ENCODE assay signal across 8 mouse cellular contexts in the genomic region with DNA sequence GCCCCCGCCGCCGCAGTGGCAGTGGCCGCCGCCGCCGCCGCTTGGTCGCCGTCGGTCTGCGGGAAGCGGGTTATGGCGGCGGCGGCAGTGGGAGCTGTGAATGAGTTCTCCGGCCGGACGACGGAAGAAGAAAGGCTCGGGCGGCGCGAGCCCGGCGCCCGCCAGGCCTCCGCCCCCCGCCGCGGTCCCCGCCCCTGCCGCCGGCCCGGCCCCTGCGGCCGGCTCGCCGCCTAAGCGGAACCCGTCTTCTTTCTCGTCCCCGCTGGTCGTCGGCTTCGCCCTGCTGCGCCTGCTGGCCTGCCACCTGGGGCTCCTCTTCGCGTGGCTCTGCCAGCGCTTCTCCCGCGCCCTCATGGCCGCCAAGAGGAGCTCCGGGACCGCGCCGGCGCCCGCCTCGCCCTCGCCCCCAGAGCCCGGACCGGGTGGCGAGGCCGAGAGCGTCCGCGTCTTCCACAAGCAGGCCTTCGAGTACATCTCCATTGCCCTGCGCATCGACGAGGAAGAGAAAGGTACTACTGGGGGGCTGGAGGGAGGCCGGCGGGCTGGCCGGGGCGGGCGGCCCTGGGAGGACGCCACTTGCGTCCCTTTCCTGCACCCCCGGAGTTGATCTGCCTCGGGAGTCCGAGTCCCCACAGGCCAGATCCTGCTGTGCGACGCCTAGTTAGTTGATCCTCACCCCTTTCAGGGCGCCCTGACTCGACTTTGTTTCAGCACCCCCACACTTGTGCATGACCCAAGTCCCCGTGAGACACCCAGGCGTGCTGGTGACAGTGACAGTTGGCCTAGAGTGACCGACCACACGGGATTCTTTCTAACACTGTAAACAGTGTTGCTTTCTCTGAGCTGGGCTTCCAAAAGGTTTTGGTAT. TPM values are rescaled to one million over a fixed set of nuclear protein-coding genes. Genes with fewer than 3 reads are reported as not detected.
DNase-seq lines count a peak whose midpoint lies in the region; ATAC-seq and TF ChIP-seq lines count a peak whose summit lies in the region.

A gene (plus strand): TSS at position 51 of the 868 bp plus-strand sequence.

- peak within 1 kb of the TSS; percentile 96 for H3ac ChIP-seq in C2C12 (ENCODE audit: control insufficient read depth, insufficient read length, low read depth)

- no peaks in the 10 kb centered on the region for H3K9me3 ChIP-seq in erythroblast, embryonic 14.5 days (ENCODE audit: control insufficient read depth, low read length)
- no peaks in the 10 kb centered on the region for H3K9me3 ChIP-seq in heart, embryonic 12.5 days (replicated peaks)
- H3K9me3 ChIP-seq in kidney, embryonic 16.5 days (ENCODE audit: low read length) = peaks cover 3% of the 10 kb centered on the region; the same call in 1 of the 2 replicates
- no peaks in the 10 kb centered on the region for H3K9me3 ChIP-seq in liver, embryonic 14.5 days (ENCODE audit: control insufficient read depth, low read length)

- ATAC-seq in heart, embryonic 12.5 days (ENCODE audit: insufficient number of reproducible peaks, low FRiP score) = peak; percentile 91
- peak; percentile 93 for ATAC-seq in kidney, embryonic 16.5 days (ENCODE audit: low FRiP score, low TSS enrichment)
- ATAC-seq in liver, embryonic 14.5 days (ENCODE audit: insufficient read depth) = peak; percentile 89

- peak within 1 kb of the TSS; percentile 84 for H3K4me3 ChIP-seq in C2C12 (ENCODE audit: insufficient read depth, poor library complexity, severe bottlenecking)
- peak within 1 kb of the TSS; percentile 95 for H3K4me3 ChIP-seq in erythroblast, embryonic 14.5 days (replicated peaks)
- H3K4me3 ChIP-seq in heart, embryonic 12.5 days = peak within 1 kb of the TSS; percentile 98
- peak within 1 kb of the TSS; percentile 80 for H3K4me3 ChIP-seq in kidney, embryonic 16.5 days (ENCODE audit: low read length)
- peak within 1 kb of the TSS; percentile 68 to 86 for H3K4me3 ChIP-seq in liver, embryonic 14.5 days (ENCODE audit: insufficient read depth in 1 of 2, low read depth in 2 of 2, low read length in 2 of 2)

- H3K36me3 ChIP-seq in C2C12 (ENCODE audit: control insufficient read depth, insufficient read depth) = peaks cover 4% of the 10 kb centered on the region
- peaks cover 5% of the 10 kb centered on the region for H3K36me3 ChIP-seq in erythroblast, embryonic 14.5 days (ENCODE audit: control insufficient read depth)
- 0 out of 2 replicates have a peak, but pooled peaks cover under 1% of the 10 kb centered on the region for H3K36me3 ChIP-seq in heart, embryonic 12.5 days
- H3K36me3 ChIP-seq in kidney, embryonic 16.5 days (ENCODE audit: insufficient read depth, low read length) = 0 out of 2 replicates have a peak, but pooled peaks cover 3% of the 10 kb centered on the region
- no peaks in the 10 kb centered on the region for H3K36me3 ChIP-seq in liver, embryonic 14.5 days (replicated peaks; ENCODE audit: control insufficient read depth, insufficient read depth, low read depth)
- H3K36me3 ChIP-seq in splenic B cell, adult 2 months (ENCODE audit: control insufficient read depth, insufficient read depth, low read length, poor library complexity, severe bottlenecking) = no peaks in the 10 kb centered on the region; the same call in 1 of the 2 replicates

- TF ChIP-seq EP300 in liver, embryonic 14.5 days (IDR thresholded peaks at IDR 0.05; ENCODE audit: low read depth) = no peak

- peak within 1 kb of the TSS; percentile 89 for H3K4me2 ChIP-seq in heart, embryonic 12.5 days
- peak within 1 kb of the TSS; percentile 81 for H3K4me2 ChIP-seq in kidney, embryonic 16.5 days (replicated peaks; ENCODE audit: low read depth, low read length)
- H3K4me2 ChIP-seq in liver, embryonic 14.5 days (ENCODE audit: low read depth) = peak within 1 kb of the TSS; percentile 84

- H3K27ac ChIP-seq in heart, embryonic 12.5 days (ENCODE audit: poor library complexity, severe bottlenecking) = peak within 1 kb of the TSS; percentile 98
- peak within 1 kb of the TSS; percentile 95 for H3K27ac ChIP-seq in kidney, embryonic 16.5 days (ENCODE audit: low read length)
- peak within 1 kb of the TSS; percentile 81 for H3K27ac ChIP-seq in liver, embryonic 14.5 days

- H3K79me3 ChIP-seq in C2C12 (ENCODE audit: low read depth) = peaks cover 29% of the 10 kb centered on the region

- no peaks in the 10 kb centered on the region for H3K27me3 ChIP-seq in C2C12 (ENCODE audit: control insufficient read depth, insufficient read depth, insufficient read length)
- no peaks in the 10 kb centered on the region for H3K27me3 ChIP-seq in erythroblast, embryonic 14.5 days (ENCODE audit: control insufficient read depth)
- no peaks in the 10 kb centered on the region for H3K27me3 ChIP-seq in heart, embryonic 12.5 days (replicated peaks)
- H3K27me3 ChIP-seq in kidney, embryonic 16.5 days (ENCODE audit: insufficient read depth, low read length) = no peaks in the 10 kb centered on the region
- H3K27me3 ChIP-seq in liver, embryonic 14.5 days (ENCODE audit: control insufficient read depth, insufficient read depth, low read length) = no peaks in the 10 kb centered on the region
- no peaks in the 10 kb centered on the region for H3K27me3 ChIP-seq in splenic B cell, adult 2 months (ENCODE audit: control insufficient read depth, insufficient read depth, low read length, poor library complexity, severe bottlenecking)

- peaks cover 51% of the 10 kb centered on the region for H3K79me2 ChIP-seq in C2C12 (ENCODE audit: control insufficient read depth, insufficient read depth)

- under 1% methylated on average over 72 of the region's 90 CpGs for WGBS in heart, embryonic 12.5 days
- WGBS in kidney, embryonic 16.5 days = 1% methylated on average over 52 of the region's 90 CpGs
- 0% methylated on average over 74 of the region's 90 CpGs for WGBS in liver, embryonic 14.5 days (ENCODE audit: insufficient replicate concordance)

- peak within 1 kb of the TSS; percentile 97 for H3K9ac ChIP-seq in heart, embryonic 12.5 days
- peak within 1 kb of the TSS; percentile 91 for H3K9ac ChIP-seq in kidney, embryonic 16.5 days (replicated peaks; ENCODE audit: low read length)
- H3K9ac ChIP-seq in liver, embryonic 14.5 days (replicated peaks) = peak within 1 kb of the TSS; percentile 82

- TF ChIP-seq CTCF in C2C12 (IDR thresholded peaks at IDR 0.05; ENCODE audit: control insufficient read depth, insufficient read depth, insufficient read length) = no peak
- no peak for TF ChIP-seq CTCF in liver, embryonic 14.5 days (IDR thresholded peaks at IDR 0.05; ENCODE audit: low read depth)

- peaks cover 35% of the 10 kb centered on the region for H3K4me1 ChIP-seq in erythroblast, embryonic 14.5 days (ENCODE audit: control insufficient read depth)
- H3K4me1 ChIP-seq in heart, embryonic 12.5 days (replicated peaks) = peaks cover 29% of the 10 kb centered on the region
- H3K4me1 ChIP-seq in kidney, embryonic 16.5 days (ENCODE audit: insufficient read depth, low read length) = peaks cover 24% of the 10 kb centered on the region
- H3K4me1 ChIP-seq in liver, embryonic 14.5 days (replicated peaks; ENCODE audit: control insufficient read depth in 2 of 2, insufficient read depth in 2 of 2, low read length in 1 of 2) = peaks cover 12 to 20% of the 10 kb centered on the region in 2 experiments

- peak; percentile 49 to 53 for DNase-seq in adrenal gland, postnatal 4 days (ENCODE audit: low spot score in 2 of 2)
- peak; percentile 44 to 60 (median 54) for DNase-seq in liver, embryonic 14.5 days (ENCODE audit: low read depth in 3 of 3, low spot score in 3 of 3)
- DNase-seq in natural killer cell, adult 2 months (ENCODE audit: low spot score in 2 of 2) = peak; percentile 60 to 63
- peak; percentile 75 for DNase-seq in splenic B cell, adult 2 months (ENCODE audit: low read depth, low spot score)

TF ChIP-seq in C2C12, 6 proteins besides CTCF, POLR2A, EP300 and RAD21:
- no peak for TF ChIP-seq FOSL1 (IDR thresholded peaks at IDR 0.05; ENCODE audit: insufficient read depth, low read length, poor library complexity, severe bottlenecking)

RNA-seq across cellular contexts. Expression of the gene that starts here (rescaled TPM):
- 9.5 TPM for polyA plus RNA-seq in C2C12 (2012; fragmentation: generic; extraction: Trizol)
- 10 to 100 TPM; 38.2 to 39.0 TPM for total RNA-seq in adrenal gland, postnatal 4 days (2021)
- polyA plus RNA-seq in erythroblast, embryonic 14.5 days (2012) = 0.20 and 0.30 TPM in 2 replicates
- polyA plus RNA-seq in heart, embryonic 12.5 days (2016; fragmentation: Nextera tagmentation; extraction: Ambion mirVana) = 19.1 and 20.2 TPM in 2 replicates
- 9.7 and 10.9 TPM in 2 replicates for polyA plus RNA-seq in kidney, embryonic 16.5 days (2015; fragmentation: Nextera tagmentation; extraction: Ambion mirVana)
- polyA plus RNA-seq in liver, embryonic 14.5 days (2012; rRNA removed) = 2.5 and 4.1 TPM in 2 replicates
- 5.4 and 6.8 TPM in 2 replicates for polyA plus RNA-seq in liver, embryonic 14.5 days (2014; fragmentation: Nextera tagmentation; extraction: Ambion mirVana)

Comparison
In these comparisons a context has a peak if more than half of its experiments do, and no peak if none do; other contexts are left out.
1. Peak in every context shown above with its lines: DNase-seq, ATAC-seq, H3K4me3 ChIP-seq and H3K27ac ChIP-seq.